Mouse (Mus musculus) large intestine, adult 2 months (tissue): Measurements from ENCODE around the gene Ripor1. TPM values are rescaled to one million over a fixed set of nuclear protein-coding genes. Genes with fewer than 3 reads are reported as not detected.
"Not testable (repeated sequence)": the region's sequence is repeated elsewhere in the genome, so short reads cannot be mapped to it uniquely, and the experiment has no call there.

ENCODE experiments used
- DNase-seq: peaks from one replicate; pipeline ENCODE4 v3.0.0-alpha.2; 2012; ENCODE audit warnings: low read depth, low spot score
- WGBS: fragments of 180-500 bp; shearing (Covaris S2); methylation state at CpG from one replicate; pipeline ENCODE4 v1.1.7; 2018; 5-methylcytosine and 5-hydroxymethylcytosine counted together
- polyA plus RNA-seq: library from polyadenylated mRNA; depleted of rRNA; stranded (reverse); fragments of >200 nt; gene quantifications from 2 replicates; pipeline ENCODE4 v1.2.3, GENCODE M21; 2012

The Ripor1 gene
- polyA plus RNA-seq, 1 experiment: 7.1 TPM

GRCm38 (mm10) chr8:105602540-105602939, 2.5 kb upstream of the Ripor1 start:
- not testable (repeated sequence) for DNase-seq
- 71% methylated on average over 3 of the region's 3 CpGs for WGBS

- under 1% methylated on average over 38 of the region's 39 CpGs for WGBS
- DNase-seq: no peak
These were observed 585 bp downstream of the Ripor1 start for GRCm38 (mm10) chr8:105605491-105606188.

GRCm38 (mm10) chr8:105606189-105607023, 1.4 kb downstream of the Ripor1 start:
- 2% methylated on average over 30 of the region's 30 CpGs for WGBS

GRCm38 (mm10) chr8:105607062-105607461, 2.0 kb downstream of the Ripor1 start:
- WGBS: 13% methylated on average over 10 of the region's 10 CpGs

More at GRCm38 (mm10) chr8:105606189-105607023, 1.4 kb downstream of the Ripor1 start:
- DNase-seq: no peak

GRCm38 (mm10) chr8:105607684-105608083, 2.6 kb downstream of the Ripor1 start:
- no peak for DNase-seq
- 62% methylated on average over 4 of the region's 4 CpGs for WGBS

More at GRCm38 (mm10) chr8:105607062-105607461, 2.0 kb downstream of the Ripor1 start:
- no peak for DNase-seq

- WGBS: 67% methylated on average over 2 of the region's 2 CpGs
- no peak for DNase-seq
These were observed 4.3 kb downstream of the Ripor1 start for GRCm38 (mm10) chr8:105609355-105609754.

- 55% methylated on average over 4 of the region's 4 CpGs for WGBS
- DNase-seq: no peak
These were observed 4.7 kb downstream of the Ripor1 start for GRCm38 (mm10) chr8:105609771-105610170.

- no peak for DNase-seq
- WGBS: 87% methylated on average over 9 of the region's 9 CpGs
These were observed 6.8 kb downstream of the Ripor1 start for GRCm38 (mm10) chr8:105611836-105612235.

- whole genome bisulfite sequencing: 17% methylated on average over 20 of the region's 20 CpGs
- no peak for DNase-seq
These were observed 8.0 kb downstream of the Ripor1 start for GRCm38 (mm10) chr8:105613037-105613436.

- no peak for DNase-seq
- 21% methylated on average over 50 of the region's 50 CpGs for WGBS
These were observed 8.9 kb downstream of the Ripor1 start for GRCm38 (mm10) chr8:105613830-105614511.

GRCm38 (mm10) chr8:105615942-105616341, 10.9 kb downstream of the Ripor1 start:
- no peak for DNase-seq
- 95% methylated on average over 9 of the region's 9 CpGs for WGBS

GRCm38 (mm10) chr8:105617451-105618278, 12.6 kb downstream of the Ripor1 start:
- 83% methylated on average over 21 of the region's 21 CpGs for WGBS
- no peak for DNase-seq

- DNase-seq: no peak
- 89% methylated on average over 5 of the region's 5 CpGs for WGBS
These were observed 13.2 kb downstream of the Ripor1 start for GRCm38 (mm10) chr8:105618279-105618634.

GRCm38 (mm10) chr8:105618892-105619591, 14.0 kb downstream of the Ripor1 start:
- no peak for DNase-seq
- 91% methylated on average over 19 of the region's 19 CpGs for WGBS

- WGBS: 89% methylated on average over 19 of the region's 19 CpGs
- no peak for DNase-seq
These were observed 15.2 kb downstream of the Ripor1 start for GRCm38 (mm10) chr8:105620211-105620610.

- WGBS: 90% methylated on average over 21 of the region's 21 CpGs
- no peak for DNase-seq
These were observed 16.1 kb downstream of the Ripor1 start for GRCm38 (mm10) chr8:105620946-105621720.

- WGBS: 61% methylated on average over 4 of the region's 4 CpGs
- DNase-seq: no peak
These were observed 16.8 kb downstream of the Ripor1 start for GRCm38 (mm10) chr8:105621841-105622240.

- DNase-seq: peak; percentile 91
- 2% methylated on average over 8 of the region's 8 CpGs for WGBS
These were observed 17.4 kb downstream of the Ripor1 start for GRCm38 (mm10) chr8:105622421-105622920.
